Mouse (Mus musculus): ENCODE measurements around the gene Phb2. TPM values are rescaled to one million over a fixed set of nuclear protein-coding genes. Genes with fewer than 3 reads are reported as not detected.

Gene Phb2
- polyA plus RNA-seq, 1 experiment from 2014 or later: 377 TPM

DNA sequence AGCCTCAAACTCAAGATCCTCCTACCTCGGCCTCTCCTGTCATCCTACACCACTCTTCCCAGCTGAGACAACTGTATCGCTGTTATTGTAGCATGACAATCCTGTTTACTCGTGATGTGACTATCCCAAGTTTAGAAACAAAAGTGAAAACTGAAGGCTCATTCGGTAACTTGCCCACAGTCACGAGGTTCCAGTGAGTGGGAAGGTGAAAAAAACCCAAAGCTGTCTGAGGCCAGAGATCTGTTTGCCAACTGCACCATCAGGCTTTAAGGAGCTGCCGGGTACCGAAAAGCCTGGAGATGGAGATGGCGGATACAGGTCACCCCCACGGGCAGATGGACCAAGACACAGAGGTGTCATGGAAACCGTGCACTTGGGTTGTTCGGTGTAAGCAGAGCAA is 24.9 kb downstream of the Phb2 start:
- no peak for DNase-seq
- Histone ChIP-seq H3K27ac (ENCODE audit: low read depth) (no peak overlapping the region), H3K36me3 (ENCODE audit: insufficient read depth) (no peaks in the 10 kb centered on the region), H3K9ac (no peak overlapping the region), H3K4me3 (ENCODE audit: low read depth, low read length) (no peak overlapping the region), H3K4me1 (ENCODE audit: insufficient read depth) (peaks cover 11% of the 10 kb centered on the region; the same call in 1 of the 2 replicates), H3K9me3 (ENCODE audit: low read depth, low read length) (no peaks in the 10 kb centered on the region), H3K4me2 (no peak overlapping the region), H3K27me3 (ENCODE audit: insufficient read depth, low read length) (no peaks in the 10 kb centered on the region)
- no peak for TF ChIP-seq CTCF (IDR thresholded peaks at IDR 0.05; ENCODE audit: low read depth)
- ATAC-seq (ENCODE audit: insufficient read depth): no peak
- 77% methylated on average over 11 of the region's 11 CpGs for WGBS

DNA sequence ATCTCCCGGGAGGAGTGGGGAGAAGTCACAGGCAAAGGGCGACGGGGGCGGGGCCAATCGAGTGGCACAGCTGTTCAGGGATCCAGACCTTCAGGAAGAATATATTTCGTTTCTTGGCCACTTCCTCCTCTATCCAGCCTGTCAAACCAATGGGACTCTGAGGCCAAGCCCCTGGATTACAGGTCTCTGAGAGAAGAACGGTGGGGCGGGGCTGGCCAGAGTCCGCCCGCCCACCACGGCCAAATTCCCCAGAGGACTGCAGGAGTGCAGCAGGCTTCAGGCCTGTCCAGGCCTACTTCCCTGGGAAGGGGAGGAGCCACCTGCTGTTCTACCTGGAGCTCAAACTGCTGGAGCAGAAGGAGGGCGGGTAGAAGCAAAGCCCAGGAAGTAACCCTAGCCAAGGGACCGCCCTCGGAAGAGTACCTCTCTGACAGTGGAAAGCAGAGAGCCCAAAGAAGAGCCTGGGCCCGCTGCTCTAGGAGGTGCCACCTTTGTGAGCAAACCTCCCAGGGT is 26.4 kb downstream of the Phb2 start, which contains the start of gene Ptpn6:
Gene Ptpn6 (minus strand): TSS at position 204 of the 513 bp plus-strand sequence.
- 25% methylated on average over 15 of the region's 15 CpGs for WGBS
- Histone ChIP-seq H3K4me2 (peak within 1 kb of the TSS; percentile 87), H3K4me3 (ENCODE audit: low read depth, low read length) (no peak within 1 kb of the TSS), H3K4me1 (ENCODE audit: insufficient read depth) (peaks cover 11% of the 10 kb centered on the region; the same call in 1 of the 2 replicates), H3K27ac (ENCODE audit: low read depth) (peak within 1 kb of the TSS; percentile 100; the same call in 1 of the 2 replicates), H3K27me3 (ENCODE audit: insufficient read depth, low read length) (no peaks in the 10 kb centered on the region), H3K36me3 (ENCODE audit: insufficient read depth) (peaks cover 10% of the 10 kb centered on the region), H3K9me3 (ENCODE audit: low read depth, low read length) (no peaks in the 10 kb centered on the region), H3K9ac (no peak within 1 kb of the TSS)
- peak; percentile 73 for DNase-seq
- no peak for TF ChIP-seq CTCF (IDR thresholded peaks at IDR 0.05; ENCODE audit: low read depth)
- ATAC-seq (ENCODE audit: insufficient read depth): peak; percentile 25

GRCm38 (mm10) chr6:124739231-124739796 is 27.2 kb downstream of the Phb2 start:
- no peaks in the 10 kb centered on the region for H3K27me3 ChIP-seq (ENCODE audit: insufficient read depth, low read length)
- peaks cover 11% of the 10 kb centered on the region; the same call in 1 of the 2 replicates for H3K4me1 ChIP-seq (ENCODE audit: insufficient read depth)
- peaks cover 17% of the 10 kb centered on the region for H3K36me3 ChIP-seq (ENCODE audit: insufficient read depth)
- H3K4me2 ChIP-seq: peak overlapping the region; percentile 87
- peak overlapping the region; percentile 100 for H3K27ac ChIP-seq (ENCODE audit: low read depth)
- H3K4me3 ChIP-seq (ENCODE audit: low read depth, low read length): no peak overlapping the region
- TF ChIP-seq CTCF (IDR thresholded peaks at IDR 0.05; ENCODE audit: low read depth): no peak
- WGBS: 80% methylated on average over 10 of the region's 10 CpGs
- H3K9me3 ChIP-seq (ENCODE audit: low read depth, low read length): no peaks in the 10 kb centered on the region
- DNase-seq (no peak), ATAC-seq (ENCODE audit: insufficient read depth) (no peak)
- no peak overlapping the region for H3K9ac ChIP-seq

- TF ChIP-seq CTCF (IDR thresholded peaks at IDR 0.05; ENCODE audit: low read depth): peak; percentile 66
- Histone ChIP-seq H3K4me1 (ENCODE audit: insufficient read depth) (peaks cover 11% of the 10 kb centered on the region; the same call in 1 of the 2 replicates), H3K36me3 (ENCODE audit: insufficient read depth) (peaks cover 28% of the 10 kb centered on the region), H3K27ac (ENCODE audit: low read depth) (peak overlapping the region; percentile 100), H3K4me2 (peak overlapping the region; percentile 87), H3K9ac (peak overlapping the region; percentile 83), H3K27me3 (ENCODE audit: insufficient read depth, low read length) (no peaks in the 10 kb centered on the region), H3K4me3 (ENCODE audit: low read depth, low read length) (peak overlapping the region; percentile 67), H3K9me3 (ENCODE audit: low read depth, low read length) (no peaks in the 10 kb centered on the region)
- peak; percentile 1 for ATAC-seq (ENCODE audit: insufficient read depth)
- under 1% methylated on average over 29 of the region's 29 CpGs for WGBS
- DNase-seq: peak; percentile 77
These were observed 28.2 kb downstream of the Phb2 start for GRCm38 (mm10) chr6:124740211-124740887.

GRCm38 (mm10) chr6:124740888-124741761 is 29.0 kb downstream of the Phb2 start, which contains the start of gene Grcc10:
TSS of gene Grcc10 (minus strand) at chr6:124741374.
- DNase-seq (peak; percentile 97), ATAC-seq (ENCODE audit: insufficient read depth) (peak; percentile 85)
- Histone ChIP-seq H3K4me2 (peak within 1 kb of the TSS; percentile 87), H3K4me1 (ENCODE audit: insufficient read depth) (peaks cover 12% of the 10 kb centered on the region; the same call in 1 of the 2 replicates), H3K36me3 (ENCODE audit: insufficient read depth) (peaks cover 30% of the 10 kb centered on the region), H3K4me3 (ENCODE audit: low read depth, low read length) (peak within 1 kb of the TSS; percentile 67), H3K27me3 (ENCODE audit: insufficient read depth, low read length) (no peaks in the 10 kb centered on the region), H3K9ac (peak within 1 kb of the TSS; percentile 83), H3K27ac (ENCODE audit: low read depth) (peak within 1 kb of the TSS; percentile 100), H3K9me3 (ENCODE audit: low read depth, low read length) (no peaks in the 10 kb centered on the region)
- no peak for TF ChIP-seq CTCF (IDR thresholded peaks at IDR 0.05; ENCODE audit: low read depth)
- under 1% methylated on average over 41 of the region's 41 CpGs for WGBS

GRCm38 (mm10) chr6:124741842-124742241 is 29.7 kb downstream of the Phb2 start:
- Histone ChIP-seq H3K36me3 (ENCODE audit: insufficient read depth) (peaks cover 37% of the 10 kb centered on the region), H3K27me3 (ENCODE audit: insufficient read depth, low read length) (no peaks in the 10 kb centered on the region), H3K27ac (ENCODE audit: low read depth) (peak overlapping the region; percentile 100), H3K4me1 (ENCODE audit: insufficient read depth) (peaks cover 18% of the 10 kb centered on the region; the same call in 1 of the 2 replicates), H3K4me3 (ENCODE audit: low read depth, low read length) (peak overlapping the region; percentile 67), H3K4me2 (peak overlapping the region; percentile 87), H3K9me3 (ENCODE audit: low read depth, low read length) (no peaks in the 10 kb centered on the region), H3K9ac (peak overlapping the region; percentile 6; the same call in 1 of the 2 replicates)
- no peak for TF ChIP-seq CTCF (IDR thresholded peaks at IDR 0.05; ENCODE audit: low read depth)
- no peak for DNase-seq
- no peak for ATAC-seq (ENCODE audit: insufficient read depth)
- whole genome bisulfite sequencing: 62% methylated on average over 3 of the region's 3 CpGs

Measured in lung, embryonic 14.5 days (tissue).